Mouse (Mus musculus): ENCODE results near the gene Hsph1.

Hsph1 gene

DNA sequence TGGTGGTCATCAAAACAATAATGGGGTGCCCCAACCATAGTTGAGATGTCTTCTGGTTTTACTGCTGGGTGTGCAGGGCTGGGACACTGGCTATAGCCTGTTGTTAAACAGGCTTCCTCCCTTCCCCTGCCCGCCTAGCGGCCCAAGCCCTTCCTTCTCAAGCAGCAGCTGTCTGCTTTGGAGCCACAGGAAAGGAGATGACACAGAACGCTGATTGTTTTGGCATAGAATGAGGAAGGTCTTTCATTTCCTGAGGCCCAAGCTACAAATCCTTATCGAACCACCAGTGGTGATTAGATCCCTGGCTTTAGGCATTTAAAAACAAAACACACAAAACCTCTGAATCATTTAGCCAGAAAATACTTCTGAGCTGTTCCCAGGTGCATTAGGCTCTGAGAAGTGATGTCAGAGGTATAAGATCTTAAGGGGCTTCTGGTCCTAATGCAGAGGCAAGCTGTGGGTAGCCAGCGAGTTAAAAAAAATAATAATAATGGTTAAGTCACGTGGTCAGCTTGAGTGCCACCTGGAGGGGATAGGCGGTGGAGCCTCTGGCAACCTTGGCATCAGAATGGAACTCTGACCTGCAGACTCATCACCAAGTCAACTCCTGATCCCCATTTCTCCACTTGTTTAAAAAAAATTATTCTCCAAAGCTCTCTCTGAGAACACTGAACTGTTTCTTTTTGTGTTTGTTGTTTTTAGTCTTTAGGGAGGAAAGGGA, 47.2 kb downstream of the Hsph1 start:
- DNase-seq (ENCODE audit: low read depth, low spot score), result no peak

DNA sequence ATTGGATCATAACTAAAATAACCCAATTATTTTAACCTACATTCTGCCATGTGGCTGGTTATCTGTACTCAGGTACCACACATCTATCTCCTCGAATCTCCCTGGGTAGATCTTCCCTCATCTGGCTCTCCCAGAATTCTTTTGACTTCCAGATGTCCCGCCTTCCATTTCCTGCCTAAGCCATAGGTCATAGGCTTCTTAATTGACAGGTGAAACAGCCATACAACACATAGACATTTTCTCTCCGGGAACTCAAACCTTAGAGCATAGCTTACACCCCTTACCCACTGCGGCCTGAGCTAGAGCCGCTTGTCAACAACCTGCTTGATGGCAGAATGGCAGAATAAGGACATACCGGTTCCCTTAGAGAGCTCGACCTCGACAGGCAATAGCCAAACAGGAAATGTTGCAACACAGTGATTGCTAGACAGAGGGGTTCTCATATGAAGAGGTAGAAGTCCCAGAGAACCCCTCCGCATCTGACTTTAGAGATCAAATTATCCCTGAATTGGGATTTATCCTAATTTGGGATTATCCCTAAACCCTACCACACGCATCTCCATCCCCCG, 48.8 kb downstream of the Hsph1 start:
- no peak for DNase-seq (ENCODE audit: low read depth, low spot score)

DNA sequence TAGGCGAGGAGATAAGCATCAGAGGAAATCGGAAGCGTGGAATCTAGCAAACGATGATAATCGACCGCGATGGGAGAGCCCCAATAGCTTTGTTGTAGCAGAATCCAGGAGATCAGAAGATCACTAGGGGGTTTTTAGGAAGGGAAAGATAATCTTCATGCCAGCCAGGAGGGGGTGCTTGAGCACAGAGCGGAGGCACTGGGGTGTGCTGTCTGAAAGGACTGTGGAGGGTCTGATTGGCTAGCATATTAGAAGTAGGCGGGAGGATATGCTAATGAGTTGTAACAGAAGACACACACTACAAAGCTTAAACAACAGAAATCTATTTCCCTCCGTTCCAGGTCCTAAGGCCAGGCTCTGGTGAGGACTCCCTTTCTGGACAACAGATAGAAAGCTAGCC, 50.3 kb downstream of the Hsph1 start:
- no peak for DNase-seq (ENCODE audit: low read depth, low spot score)

DNA sequence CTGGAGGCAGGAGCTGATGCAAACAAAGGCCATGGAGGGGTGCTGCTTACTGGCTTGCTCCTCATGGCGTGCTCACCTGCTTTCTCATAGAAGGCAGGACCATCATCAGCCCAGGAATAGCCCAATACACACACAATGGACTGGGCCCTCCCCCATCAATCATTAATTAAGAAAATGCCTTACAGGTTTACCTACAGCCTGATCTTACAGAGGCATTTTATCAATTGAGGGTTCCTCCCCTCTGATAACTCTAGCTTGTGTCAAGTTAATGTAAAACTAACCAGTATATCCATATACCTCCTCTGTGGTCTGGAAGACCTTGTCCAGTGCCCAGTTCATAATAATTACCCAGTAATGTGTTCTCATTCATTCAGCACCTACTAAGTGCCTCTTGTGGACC, 50.9 kb downstream of the Hsph1 start:
- no peak for DNase-seq (ENCODE audit: low read depth, low spot score)

GRCm38 (mm10) chr5:149584154-149584655, 52.0 kb downstream of the Hsph1 start:
- DNase-seq (ENCODE audit: low read depth, low spot score), result peak; percentile 31

DNA sequence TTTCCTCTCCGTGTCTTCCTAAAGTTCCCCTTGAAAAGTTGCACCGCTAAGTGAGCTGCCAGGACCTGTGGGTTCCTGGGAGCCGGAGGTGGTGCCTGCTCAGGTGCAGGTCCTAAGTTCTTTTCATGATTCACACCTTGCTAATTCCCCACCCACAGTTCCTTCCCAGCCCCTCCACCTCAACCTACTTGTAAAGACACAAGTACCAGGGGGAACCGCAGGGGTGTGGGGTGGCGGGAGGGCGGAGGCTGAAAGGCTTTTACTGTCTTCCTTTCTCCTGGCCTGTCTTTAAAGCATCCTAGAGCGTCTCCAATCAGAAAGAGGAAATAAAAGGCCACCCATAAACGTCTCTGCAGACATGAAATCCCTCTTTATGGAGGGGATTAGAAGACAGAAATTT, 52.7 kb downstream of the Hsph1 start:
- DNase-seq (ENCODE audit: low read depth, low spot score), result no peak

DNA sequence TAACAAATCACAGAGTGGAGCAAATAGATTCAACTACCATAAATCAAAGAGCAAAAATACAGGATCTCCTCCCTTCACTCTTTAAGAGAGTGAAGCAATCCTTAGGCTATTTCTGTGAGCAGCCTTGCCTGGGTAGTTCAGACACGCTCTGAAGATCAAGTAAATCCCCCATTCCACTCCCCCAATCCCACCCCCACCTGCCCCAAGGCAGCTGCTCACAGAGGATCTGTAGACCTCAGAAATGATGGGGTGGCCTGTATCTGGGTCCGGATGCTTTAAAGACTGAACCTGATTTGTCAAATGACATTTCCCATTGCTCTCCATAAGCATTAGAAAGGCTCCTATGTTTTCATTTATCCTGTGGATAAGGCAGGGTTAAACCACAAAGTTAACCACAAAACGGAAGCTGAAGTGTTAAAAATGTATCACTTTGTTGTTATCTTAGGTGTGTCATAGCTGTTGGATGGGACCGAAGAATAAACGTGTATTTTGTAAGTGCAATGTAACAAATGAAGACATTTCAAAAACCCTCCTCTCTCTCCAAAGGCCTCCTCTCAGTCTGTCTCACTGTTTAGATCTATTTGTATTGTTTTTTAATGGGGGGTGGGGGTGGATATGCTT, 53.4 kb downstream of the Hsph1 start:
- DNase-seq (ENCODE audit: low read depth, low spot score), result no peak

GRCm38 (mm10) chr5:149577449-149577848, 58.7 kb downstream of the Hsph1 start:
- DNase-seq (ENCODE audit: low read depth, low spot score), result no peak

- DNase-seq (ENCODE audit: low read depth, low spot score), result no peak
Observed at GRCm38 (mm10) chr5:149576977-149577376, 59.2 kb downstream of the Hsph1 start.

GRCm38 (mm10) chr5:149568993-149569392, 67.2 kb downstream of the Hsph1 start:
- DNase-seq (ENCODE audit: low read depth, low spot score), result no peak

DNA sequence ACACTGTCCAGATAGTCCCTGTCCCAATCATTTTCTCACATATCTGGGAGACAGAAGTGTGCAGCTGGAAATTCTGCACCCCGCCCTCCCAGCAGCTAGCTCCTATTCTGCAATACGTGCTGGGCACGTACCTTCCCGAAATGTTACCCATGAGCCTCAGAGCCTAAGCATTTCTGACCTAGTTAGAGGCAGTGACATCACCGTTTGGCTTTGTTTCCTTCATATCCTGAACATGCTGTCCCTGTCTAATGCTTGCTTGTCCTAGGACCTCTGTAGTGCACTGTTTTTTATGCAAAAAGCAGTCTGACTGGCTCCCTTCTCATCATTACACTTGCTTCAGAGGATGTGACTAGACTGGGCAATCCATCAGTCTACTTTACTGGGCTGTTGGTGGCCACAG, 69.2 kb downstream of the Hsph1 start:
- no peak for DNase-seq (ENCODE audit: low read depth, low spot score)

DNA sequence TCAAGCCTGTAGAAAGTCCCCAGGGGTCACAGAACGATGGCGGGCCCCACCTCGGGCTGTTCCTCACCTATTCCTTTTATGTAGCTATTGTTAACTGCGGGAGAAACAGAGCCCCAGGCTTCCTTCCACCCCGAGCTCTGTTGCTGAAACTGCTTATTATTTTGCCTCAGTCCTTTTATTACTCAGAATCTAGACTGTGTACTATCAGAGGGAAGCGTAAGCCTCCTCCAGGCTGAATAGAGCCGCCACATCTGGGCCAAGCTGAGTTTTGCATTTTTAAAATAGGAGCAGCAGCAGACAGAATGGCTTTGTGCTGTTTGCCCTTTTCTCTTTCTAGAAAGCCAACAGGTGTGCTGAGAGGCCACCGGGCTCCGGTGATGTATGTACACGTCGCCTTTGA, 70.2 kb downstream of the Hsph1 start:
- DNase-seq (ENCODE audit: low read depth, low spot score), result no peak

Data from forelimb bud, embryonic 11.5 days (tissue).